Mouse (Mus musculus): ENCODE results near the gene Car5a.

Car5a gene

DNA sequence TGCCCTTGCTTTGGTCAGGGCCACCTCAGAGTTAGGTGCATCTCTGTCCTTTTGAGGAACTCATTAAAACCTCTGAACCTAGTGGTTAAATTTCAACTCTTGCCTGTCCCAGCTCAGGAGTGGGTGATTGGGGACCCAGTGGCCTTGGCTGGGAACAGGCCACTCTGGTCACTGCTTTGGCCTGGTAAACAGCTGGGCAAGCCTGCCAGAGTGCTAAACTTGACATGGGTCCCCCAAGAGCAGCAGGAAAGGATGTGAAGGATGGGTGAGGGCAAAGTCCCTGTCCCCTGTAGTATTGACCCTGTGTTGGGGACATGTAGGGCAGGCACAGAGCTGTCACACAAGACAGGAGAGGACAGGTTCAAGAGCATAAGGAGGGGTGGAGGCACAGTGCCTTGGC lies at the start of gene Car5a:
Gene Car5a, minus strand, starts transcription at position 74 of the 400 bp plus-strand sequence.
- in situ Hi-C loops (cut with MboI): no loop called here

DNA sequence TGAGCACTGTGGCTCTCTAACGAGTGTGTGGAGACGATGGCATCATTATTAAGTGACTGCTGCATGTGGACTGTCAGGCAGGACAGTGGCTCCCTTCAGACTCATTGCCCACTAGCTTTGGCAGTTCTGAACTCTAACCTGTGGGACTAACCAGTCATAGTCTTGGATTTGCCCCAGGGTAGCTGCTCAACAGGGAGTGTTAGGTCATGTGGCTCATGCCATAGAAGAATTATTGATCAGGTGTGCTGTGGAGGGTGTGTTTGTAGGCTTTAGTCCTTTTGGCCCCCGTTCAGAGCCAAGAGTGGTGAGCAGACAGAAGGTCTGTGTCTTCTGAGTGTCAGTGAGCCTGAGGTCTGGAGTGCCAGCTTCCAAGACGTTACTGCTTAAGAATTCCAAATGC lies 48.2 kb upstream of the Car5a start:
- in situ Hi-C loops (cut with MboI): no loop called here

DNA sequence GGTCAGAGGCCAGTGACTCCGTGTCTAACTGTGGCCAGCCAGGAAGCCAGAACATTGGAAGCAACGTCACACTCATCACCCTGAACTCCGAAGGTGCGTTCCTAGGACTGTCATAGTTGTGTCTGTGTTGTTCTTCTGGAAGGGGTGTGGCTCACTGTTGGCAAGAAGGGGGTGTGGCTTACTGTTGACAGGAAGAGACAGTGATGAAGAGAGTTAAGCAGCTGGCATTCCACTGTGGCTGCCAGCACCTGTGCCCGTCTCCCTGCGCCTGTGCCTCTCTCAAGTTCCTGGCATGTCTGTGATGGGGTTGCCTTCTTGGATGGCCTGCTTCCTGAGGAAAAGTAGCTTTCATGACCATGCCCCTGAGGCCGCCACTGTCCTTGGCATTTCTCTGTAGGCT lies 46.9 kb upstream of the Car5a start:
- in situ Hi-C loops (cut with MboI): no loop called here

DNA sequence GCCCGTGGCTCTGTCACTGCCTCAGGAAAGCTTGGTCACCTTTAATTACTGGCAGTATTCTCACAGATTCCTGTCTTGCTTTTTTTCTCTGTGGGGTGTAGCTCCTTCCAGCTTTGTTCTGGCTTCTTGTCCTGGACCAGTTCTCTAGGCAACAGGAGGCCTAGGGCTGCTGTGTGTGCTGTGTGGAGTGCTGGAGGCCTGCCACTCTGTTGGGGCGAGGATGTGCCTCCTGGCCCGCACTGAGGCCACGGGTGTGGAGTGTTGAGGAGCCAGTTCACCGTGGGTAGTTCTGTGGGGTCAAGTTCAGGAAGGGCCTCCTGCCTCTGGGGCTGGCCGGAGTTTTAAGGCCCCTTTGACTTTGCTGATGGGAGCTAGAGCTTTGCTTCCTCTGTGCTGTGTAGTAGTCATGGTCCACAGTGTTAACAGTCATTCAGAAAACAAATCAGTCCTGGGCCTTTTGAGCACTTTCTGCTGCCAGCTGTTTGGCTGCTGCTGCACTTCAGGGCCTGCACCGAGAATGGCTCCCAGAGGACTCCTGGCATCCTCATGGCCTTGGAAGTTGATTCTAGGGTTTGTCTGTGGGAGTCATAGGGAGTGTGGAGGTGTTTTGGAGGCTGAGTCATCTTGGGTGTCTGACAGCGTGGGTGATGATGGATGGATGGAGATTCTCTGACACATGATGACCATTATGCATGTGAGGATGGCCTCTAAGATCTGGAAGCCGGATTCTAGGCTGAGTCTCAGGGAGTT lies 46.0 kb upstream of the Car5a start:
- in situ Hi-C loops (cut with MboI): no loop called here

DNA sequence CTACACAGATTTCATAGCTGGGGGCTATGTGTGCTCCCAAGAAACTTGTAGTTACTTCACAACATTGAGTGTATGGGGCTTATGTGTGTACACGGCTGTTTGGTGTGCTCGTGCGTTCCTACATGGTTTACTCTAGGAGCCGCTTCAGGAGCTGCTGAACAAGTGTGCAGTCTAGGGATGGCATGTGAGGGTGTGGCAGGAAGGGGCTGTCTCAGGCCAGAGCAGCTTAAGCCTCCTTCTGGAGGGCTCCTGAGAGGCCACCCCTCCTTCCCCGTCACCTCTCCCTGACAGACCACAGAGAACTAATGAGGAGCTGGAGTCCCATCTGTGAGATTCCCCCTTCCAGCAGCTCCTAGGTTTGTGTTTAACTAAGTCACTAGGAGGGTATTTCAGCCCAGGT lies 43.2 kb upstream of the Car5a start:
- in situ Hi-C loops (cut with MboI): no loop called here

DNA sequence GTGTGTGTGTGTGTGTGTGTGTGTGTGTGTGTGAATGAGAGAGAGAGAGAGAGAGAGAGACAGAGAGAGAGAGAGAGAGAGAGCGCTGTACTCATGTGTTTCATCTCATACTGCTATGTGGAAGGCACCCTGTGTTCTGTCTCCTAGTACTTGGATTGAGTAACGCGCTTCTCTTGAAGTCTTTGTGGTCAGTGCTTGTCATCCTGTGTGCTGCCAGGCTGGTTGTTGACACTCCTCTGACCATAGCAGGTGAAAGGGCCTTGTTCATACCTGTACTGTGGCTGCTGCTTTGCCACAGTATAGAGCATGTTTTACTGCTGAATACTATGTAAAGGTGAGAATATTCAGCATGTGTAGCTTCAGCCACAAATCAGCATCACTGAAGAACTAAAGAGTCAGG lies 41.0 kb upstream of the Car5a start:
- in situ Hi-C loops (cut with MboI): no loop called here

DNA sequence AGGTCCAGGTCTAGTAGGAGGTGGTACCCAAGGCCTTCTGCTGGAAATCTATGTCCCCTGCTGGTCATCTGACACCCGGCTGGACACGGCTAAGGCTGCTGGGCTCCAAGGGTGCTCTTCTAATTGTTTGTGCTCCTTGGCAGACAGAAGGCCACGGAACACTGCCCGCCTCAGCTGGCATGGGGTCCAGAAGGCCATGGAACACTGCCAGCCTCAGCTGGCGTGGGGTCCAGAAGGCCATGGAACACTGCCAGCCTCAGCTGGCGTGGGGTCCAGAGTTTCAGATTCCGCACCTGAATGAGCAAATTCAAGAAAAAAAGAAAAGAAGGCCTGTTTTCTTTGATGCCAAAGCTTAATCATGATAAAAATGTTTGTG lies 36.8 kb upstream of the Car5a start:
- in situ Hi-C loops (cut with MboI): no loop called here

DNA sequence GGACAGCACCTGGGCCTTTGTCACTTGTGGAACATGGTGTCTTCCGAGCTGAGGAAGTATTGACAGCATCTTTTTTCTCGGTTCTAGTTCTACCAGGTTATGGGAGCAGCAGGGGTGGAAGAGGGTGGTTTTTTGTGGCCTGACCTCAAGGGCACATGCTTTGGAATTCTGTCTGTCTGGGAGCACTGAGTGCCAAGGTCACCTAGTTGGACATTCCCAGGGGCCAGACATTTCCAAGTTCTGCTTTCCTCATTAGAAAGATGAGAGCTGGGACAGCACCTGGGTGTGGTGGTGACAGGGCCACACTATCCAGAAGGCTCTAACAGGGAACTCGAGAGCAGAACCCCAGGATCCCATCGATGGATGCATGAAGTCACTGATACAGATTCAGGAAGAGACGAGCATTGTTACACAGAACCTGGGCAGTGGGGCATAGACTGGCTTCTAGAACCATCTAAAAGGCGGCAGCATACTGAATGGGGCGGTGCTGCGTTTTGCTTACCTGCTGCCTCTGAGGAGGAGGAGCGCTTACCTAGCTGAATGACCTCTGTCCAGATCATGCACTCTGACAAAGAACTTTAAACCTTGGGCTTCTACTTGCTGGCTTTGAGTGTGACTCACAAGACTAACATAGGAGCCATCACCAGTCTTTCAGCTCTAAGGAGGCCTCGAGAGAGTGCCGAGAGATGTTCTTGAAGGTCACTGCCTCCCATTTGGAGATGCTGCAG lies 36.3 kb upstream of the Car5a start:
- in situ Hi-C loops (cut with MboI): no loop called here

DNA sequence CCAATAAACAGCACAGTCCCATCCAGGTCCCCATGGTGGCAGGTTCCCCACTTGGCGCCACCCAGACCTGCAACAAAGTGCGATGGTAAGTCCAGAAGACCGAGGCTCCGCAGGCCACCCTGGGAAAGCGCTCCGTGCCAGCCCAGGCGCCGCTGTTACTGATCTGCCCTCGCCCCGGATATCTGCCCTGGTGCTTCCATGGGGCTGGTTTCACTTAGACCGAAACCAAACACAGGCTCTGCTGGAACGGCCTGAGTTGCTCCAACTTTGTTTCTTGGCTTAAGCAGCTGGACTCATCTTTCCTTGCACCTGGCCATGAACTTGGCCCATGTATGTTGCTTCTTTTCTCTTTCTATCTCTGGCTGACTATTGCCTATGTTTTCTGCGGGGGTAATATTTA lies 34.0 kb upstream of the Car5a start:
- in situ Hi-C loops (cut with MboI): no loop called here

DNA sequence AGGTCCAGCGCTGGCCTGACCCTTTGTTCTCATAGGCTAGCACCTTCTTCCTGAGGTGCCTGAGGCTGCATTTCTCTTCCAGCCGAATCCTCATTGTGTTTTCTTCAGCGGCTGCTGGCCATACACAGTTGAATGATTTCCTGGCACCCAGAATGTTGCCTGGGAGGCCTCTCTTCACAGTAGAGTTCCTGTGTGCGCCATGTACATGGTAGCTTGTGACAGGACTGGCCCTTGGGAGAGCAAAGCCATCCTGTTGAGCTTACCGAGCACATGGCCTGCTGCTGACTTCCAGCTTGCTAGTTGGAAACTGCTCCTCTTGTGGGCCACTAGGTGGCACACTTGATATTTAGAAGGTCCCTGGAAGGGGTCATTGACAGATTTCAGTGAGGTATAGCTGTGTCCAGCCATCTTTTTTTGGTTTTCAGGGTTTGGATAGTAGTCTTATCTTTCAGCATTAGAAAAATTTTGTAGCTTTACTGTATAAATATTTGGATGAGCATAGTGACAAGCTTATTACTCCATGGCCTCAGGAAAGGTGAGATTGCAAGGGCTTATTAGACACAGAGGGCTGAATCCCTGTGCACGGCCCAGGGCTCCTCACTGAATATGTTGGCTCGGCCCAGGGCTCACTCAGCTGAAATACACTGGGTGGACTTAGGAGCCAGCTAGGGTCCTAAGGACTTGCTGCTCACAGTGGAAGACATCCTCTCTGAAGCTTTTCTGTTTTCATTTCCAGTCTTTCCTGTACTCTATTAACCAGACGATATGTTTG lies 33.3 kb upstream of the Car5a start:
- in situ Hi-C loops (cut with MboI): no loop called here

DNA sequence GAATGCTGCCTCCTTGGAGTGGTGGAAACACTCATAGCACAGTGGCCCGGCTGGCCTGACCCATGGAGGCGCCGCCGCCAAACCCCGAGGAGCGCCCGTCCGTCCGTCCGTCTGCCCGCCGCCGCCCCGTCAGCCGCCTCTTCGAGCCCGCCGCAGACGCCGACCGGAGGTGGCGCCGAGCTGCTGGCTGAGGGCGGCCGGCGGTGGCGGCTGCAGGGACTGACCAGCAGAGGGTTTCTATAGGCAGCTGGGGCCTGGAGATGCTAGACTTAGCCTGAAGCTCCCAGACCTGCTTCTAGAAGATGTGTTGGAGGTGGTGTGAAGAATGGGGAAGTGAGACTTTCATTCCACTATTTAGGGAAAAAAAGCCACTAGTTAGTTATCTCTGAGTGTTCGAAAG lies 29.2 kb upstream of the Car5a start:
- in situ Hi-C loops (cut with MboI): no loop called here

DNA sequence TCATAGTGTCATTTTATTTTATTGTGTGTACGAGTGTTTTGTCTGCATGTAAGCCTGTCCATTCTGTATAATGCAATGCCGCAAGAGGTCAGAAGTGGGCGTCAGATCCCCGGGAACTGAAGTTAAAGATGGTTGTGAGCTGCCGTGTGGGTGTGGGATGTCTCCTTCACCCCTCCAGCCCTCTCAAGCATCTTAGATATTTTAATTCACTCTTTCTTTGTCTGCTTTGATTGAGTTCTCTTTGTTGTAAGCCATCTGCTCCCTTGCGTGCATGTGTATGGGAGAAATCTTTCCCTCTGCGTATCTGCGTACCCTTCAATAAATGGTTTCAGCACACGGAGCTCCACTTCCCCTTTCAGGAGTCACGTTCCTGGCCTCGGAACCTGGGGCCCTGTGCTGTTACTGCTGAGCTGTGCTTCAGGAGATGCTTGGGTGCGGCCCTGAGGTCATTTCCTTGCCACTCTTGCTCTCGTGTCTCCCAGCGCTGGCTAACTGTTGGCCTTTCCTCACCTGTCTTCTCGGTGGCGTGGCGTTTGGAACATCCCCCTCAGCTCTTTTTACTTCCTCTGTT lies 26.9 kb upstream of the Car5a start:
- in situ Hi-C loops (cut with MboI): no loop called here

DNA sequence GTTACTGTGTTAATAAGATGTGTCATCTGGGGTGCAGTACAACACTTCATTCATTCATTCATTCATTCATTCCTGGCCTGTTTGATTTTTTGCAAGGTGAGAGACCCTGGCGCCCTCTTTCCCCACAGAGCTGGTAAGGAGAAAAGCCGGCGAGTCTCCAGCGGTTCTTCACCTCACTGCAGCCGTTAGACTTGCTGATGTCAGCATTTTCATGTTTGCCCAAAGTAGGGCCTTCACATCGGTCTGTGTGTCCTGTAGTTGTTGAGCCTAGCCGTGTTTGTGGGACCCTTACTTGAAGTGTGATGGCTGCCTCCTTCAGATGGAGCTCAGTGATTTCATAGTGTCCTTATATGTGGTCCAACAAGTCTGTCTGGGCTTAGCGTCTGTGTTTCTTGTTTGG lies 25.5 kb upstream of the Car5a start:
- in situ Hi-C loops (cut with MboI): no loop called here

DNA sequence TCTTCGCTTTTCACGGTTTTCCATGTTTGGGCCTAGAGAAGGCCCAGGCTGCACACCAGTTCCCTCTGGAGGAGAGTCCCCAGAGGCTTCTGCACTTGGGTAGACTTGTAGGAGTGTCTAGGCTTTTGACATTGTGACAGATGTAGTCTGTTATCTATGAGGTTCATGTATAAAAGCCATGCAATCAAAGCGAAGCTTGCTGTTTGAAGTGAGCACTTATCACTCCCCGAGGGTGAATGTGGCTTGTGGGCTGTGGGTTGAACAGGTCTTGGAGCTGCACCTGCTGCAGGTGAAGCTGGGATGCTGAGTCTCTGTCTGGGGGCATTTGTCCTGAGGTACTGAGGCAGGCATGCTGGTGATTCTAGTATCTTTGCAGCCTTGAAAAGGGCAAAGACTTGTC lies 23.8 kb upstream of the Car5a start:
- in situ Hi-C loops (cut with MboI): no loop called here

DNA sequence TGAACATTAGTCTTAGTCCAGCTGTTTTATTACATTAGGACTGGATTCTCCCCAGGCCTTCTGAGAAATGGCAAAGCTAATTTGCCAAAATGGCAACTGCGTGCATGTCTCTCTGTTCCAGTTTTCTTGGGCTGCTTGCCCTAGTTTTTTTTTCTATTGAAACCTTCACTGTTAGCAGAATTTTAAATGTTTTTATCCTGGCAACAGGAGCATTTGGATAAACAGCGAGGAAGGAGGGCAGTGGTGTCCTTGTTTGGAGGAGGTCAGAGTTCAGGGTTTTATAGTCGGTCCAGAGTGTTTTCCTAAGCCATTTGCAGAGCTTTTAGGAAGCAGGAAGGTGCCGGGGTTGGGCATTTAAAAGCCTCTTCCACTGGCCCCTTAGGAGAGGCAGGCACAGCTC lies 23.3 kb upstream of the Car5a start:
- in situ Hi-C loops (cut with MboI): no loop called here

DNA sequence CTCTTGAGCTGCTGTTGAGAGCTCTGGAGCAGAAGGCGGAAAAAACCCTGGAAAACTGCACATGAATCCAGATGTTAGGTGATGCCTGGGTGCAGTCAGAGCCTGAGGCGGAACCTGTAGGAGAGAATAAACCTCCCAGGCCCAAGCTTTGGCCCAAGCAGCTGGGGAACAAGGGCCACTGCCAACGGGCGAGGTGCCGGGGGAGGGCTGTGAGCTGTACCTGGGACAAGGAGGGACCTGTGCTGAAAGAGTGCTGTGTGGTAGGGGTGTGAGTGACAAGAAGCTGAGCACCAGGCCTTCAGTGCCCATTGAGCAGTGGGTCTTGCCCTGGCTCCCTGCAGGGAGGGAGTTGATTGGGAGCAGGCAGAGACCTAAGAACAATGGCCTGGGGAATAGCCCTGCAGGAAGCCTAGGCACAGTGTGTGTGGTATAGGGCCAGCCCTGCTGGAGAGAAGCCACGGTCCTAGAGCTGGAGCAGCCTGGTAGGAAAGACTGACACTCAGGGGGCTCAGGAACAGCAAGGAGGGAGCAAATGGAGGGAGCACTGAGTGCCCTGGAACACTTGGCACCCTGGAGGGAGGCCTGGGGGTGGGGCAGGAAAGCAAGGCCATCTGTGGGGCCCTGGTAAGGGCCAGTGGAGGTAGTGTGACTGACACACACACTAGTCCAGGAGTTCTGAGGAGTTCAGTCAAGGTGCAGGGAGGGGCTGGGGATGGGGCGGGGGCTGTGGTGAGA lies 22.2 kb upstream of the Car5a start:
- in situ Hi-C loops (cut with MboI): no loop called here

DNA sequence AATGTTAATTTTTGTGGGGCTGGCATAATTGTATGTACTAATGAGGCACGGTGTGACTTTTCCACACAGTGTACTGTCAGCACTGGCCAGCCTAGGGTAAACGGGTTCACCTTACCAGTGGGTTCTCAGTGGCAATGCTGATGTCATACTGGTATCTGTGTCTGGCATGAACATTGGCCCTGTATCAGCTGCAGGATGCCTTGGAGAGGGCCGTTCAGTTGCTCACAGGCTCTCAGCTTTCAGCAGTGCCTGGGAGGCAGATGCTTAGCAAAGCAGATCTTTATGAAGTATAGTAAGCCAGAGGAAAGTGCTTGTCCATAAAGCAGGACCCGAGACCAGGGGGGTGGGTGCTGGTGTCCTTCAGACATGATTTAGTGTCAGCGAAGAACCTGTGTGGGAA lies 21.4 kb upstream of the Car5a start:
- in situ Hi-C loops (cut with MboI): no loop called here

DNA sequence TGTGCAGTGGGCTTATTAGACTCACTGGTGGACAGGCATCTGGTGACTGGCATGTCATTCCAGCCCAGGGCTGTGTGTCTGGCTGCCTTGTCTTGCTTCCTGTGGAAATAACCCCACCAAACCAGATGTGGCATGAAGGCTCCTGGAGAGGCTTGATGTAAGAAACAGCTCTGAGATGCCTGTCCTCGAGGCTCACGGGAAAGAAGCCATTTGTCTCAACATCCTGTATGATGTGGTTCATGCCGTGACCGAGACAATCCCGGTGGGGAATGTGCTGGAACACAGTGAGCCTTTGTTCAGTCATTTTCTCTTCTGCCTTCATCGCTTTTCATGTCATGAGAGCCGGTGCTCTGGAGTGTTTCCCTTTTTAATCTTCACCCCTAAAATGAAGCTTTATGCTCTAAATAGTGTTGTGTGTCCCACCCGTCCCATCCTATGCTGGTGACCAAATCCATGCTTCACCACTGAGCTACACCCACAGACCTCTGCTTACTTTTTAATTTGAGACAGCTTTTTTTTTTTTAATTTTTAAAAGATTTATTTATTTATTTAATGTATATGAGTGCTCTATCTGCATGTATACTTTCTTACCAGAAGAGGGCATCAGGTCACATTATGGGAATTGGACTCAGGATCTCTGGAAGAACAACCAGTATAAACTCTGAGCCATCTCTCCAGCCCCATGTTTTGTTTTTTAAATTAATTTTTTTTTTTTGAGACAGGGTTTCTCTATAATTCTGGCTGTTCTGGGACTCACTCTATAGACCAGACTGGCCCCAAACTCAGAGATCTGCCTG lies 20.2 kb upstream of the Car5a start:
- in situ Hi-C loops (cut with MboI): no loop called here

DNA sequence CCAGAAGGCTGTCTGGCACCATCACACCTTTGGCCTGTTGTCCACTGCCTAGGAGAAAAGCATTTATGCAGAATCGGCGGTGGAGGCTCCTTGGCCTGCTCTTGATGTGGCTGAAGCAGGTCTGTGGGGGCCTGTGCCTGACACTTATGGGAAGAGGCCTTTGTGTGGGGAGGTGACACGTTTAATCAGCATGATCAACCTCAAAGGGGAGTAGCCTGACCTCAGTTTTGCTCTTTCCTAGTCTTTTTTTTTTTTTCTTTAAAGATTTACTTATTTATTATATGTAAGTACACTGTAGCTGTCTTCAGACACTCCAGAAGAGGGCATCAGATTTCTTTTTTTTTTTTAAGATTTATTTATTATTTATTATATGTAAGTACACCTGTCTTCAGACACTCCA lies 18.2 kb upstream of the Car5a start:
- in situ Hi-C loops (cut with MboI): no loop called here

DNA sequence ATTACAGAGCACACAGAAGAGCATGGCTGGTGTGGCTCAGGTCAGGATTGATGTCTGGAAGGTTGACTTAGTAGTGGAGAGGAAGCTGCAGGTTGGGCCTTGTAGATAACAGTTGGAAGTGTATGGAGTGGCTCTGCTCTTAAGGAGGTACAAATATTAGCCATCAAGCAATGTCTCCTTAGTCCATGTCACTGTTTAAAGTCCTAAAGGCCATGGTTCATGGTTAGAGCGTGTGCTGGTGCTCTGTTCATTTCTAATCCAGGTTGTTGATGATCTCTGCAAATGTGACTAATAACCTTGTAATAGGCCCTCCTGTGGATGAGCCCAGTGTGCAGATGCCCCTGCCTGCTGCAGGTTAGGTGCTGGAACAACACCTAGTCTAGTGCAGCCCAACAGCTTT lies 13.7 kb upstream of the Car5a start:
- in situ Hi-C loops (cut with MboI): no loop called here

DNA sequence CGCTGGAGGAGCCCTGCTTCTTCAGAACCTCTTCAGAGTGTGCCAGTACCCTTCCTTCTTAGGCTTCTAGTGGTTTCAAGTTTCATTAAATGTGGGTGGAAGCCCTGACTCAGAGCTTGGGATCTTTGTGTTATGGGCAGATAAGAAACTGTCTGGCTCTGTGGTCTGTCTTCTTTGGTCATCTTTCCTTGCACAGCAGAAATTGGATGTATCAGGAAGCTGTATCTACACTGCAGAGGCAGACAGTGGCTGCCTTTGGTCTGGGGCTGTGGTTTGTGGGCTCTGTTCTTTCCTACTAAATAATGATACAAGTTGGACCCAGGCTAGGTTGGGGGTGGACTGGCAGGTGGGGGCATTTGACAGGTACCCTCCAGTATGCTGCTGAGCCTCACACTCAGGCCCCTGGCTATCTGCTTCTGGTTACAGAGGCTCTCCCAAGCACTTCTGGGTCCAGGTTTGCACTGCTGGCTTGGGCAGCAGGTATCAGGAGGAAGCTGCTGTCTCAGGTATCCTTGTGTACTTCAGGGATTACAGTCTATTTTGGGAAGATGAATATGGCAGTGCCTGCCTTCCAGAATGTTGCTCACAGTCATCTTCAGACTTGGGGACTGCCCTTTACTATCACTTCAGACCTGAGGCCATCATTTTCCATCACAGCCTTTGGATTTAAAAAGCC lies 11.3 kb upstream of the Car5a start:
- in situ Hi-C loops (cut with MboI): no loop called here

All from mature B cell (primary cell).